Mouse (Mus musculus): ENCODE measurements around the gene Gstcd. TPM values are rescaled to one million over a fixed set of nuclear protein-coding genes. Genes with fewer than 3 reads are reported as not detected.

Gene Gstcd
- total RNA-seq, 1 experiment from 2014 or later, result 6.3 TPM

DNA sequence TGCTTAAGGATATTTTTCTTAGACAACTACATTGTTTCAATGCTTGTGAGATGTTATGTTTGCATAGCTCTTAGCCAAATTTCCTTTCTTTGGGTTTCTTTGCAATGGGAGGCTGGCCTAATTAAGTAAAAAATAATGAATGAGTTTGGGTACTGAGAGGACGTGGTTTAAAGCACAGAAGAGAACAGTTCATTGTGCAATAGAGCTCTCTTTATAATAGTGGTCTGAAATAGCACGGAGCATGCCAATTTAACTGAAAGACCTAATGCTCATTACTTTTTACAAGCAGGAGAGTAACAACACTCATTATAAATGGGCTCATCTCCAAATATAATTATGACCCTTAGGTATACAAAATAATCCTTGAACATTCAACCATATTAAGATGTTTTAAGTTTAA lies 39.8 kb downstream of the Gstcd start:
- ATAC-seq (ENCODE audit: extremely low read depth, insufficient number of reproducible peaks, low FRiP score, poor library complexity, severe bottlenecking), result no peak

DNA sequence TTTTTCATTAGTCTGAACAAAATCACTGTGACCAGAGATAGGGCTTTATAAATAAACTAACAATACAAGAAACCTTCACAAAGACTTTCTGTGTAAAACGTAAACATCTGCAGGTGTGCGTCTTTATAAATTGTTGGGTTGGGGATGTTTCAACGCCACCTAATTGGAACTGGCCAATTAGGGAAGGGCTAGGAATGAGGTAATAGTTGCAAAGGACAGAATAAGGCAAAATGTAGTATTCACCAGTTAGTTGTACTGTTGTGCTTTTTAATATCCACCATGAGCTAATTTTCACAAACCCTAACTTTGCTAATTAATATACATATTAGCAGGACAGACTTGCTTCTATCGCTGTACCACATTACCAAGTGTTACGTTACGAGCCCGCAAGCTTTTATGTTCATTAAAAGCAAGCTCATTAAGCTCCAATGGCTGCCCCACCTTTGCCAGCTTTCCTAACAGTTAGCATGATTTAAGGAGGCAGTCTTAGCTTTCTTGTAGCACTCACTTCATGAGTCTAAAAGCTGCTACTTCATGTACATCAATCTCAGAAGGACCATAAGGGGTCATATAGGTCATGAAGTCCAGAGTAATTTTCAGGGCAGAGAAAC lies 58.6 kb downstream of the Gstcd start:
- ATAC-seq (ENCODE audit: extremely low read depth, insufficient number of reproducible peaks, low FRiP score, poor library complexity, severe bottlenecking), result no peak

DNA sequence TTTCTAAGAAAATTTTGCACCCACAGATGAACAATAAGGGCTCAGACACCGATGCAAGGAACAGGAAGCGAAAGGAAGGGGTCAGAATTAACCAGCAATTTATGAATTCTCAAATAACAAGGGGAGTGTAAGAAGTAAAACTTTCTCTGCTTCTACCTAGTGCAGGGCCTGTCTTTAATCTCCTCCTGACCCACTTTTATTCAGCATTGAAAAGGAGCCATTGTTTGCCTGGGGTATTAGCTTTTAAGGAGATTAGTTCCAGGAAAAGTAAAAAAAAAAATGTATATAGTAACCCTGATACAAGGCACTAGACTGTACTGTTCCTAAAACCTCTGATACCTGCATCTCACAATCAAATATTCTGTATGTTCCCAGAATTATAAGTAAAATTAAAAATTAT lies 64.9 kb downstream of the Gstcd start:
- no peak for ATAC-seq (ENCODE audit: extremely low read depth, insufficient number of reproducible peaks, low FRiP score, poor library complexity, severe bottlenecking)

DNA sequence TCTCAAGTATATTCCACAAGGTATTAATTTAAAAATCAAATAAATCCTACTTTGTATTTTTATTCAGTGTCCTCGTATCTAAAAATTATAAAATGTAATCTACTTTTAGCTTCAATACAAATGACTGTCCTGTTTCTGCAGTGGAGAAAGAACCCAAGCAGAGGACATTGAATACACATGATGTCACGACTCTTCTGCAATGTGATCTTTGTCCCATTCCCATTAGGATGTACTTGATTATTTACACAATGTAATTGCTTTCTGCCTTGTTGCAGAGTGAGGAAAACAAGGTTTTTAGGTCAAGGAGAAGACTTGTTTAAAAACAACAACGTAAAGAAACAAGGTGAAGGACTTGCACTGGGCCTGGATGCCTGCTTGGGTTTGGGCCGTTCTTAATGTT lies 84.6 kb downstream of the Gstcd start:
- no peak for ATAC-seq (ENCODE audit: extremely low read depth, insufficient number of reproducible peaks, low FRiP score, poor library complexity, severe bottlenecking)

DNA sequence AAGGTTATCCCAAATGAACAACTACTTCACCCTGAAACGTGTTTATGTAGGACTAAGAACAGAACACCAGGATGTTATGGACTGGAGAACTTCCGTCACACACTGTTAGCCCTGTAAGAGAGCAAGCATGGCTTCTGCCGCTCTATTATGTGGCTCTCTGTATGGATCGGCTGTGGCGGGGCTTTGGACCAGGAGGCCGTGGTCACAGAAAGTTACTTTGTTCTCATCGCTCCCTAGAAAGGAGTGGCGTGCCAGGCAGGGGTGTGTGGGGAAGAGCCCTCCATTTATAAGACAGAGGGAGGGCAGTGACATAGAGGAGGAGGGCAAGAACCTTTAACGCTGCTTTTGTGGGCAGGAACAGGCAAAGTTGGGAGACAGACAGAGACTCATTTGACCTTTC lies 95.5 kb downstream of the Gstcd start:
- no peak for ATAC-seq (ENCODE audit: extremely low read depth, insufficient number of reproducible peaks, low FRiP score, poor library complexity, severe bottlenecking)

DNA sequence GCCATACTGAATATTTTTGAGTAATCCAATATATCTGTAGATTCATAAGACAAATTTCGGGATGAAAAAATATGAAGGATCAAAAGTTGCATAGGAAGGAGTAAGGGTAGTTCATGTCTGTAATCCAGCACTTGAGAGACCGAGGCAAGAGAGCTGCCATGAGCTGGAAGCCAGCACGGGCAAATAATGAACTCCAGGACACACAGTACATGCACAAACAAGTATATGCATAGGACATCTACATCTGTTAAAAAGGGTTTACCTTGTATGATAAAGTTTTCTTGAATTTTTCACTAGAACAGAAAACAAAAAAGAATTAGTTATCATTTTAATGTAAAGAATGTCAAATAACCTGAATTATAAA lies 95.9 kb downstream of the Gstcd start:
- ATAC-seq (ENCODE audit: extremely low read depth, insufficient number of reproducible peaks, low FRiP score, poor library complexity, severe bottlenecking), result no peak

DNA sequence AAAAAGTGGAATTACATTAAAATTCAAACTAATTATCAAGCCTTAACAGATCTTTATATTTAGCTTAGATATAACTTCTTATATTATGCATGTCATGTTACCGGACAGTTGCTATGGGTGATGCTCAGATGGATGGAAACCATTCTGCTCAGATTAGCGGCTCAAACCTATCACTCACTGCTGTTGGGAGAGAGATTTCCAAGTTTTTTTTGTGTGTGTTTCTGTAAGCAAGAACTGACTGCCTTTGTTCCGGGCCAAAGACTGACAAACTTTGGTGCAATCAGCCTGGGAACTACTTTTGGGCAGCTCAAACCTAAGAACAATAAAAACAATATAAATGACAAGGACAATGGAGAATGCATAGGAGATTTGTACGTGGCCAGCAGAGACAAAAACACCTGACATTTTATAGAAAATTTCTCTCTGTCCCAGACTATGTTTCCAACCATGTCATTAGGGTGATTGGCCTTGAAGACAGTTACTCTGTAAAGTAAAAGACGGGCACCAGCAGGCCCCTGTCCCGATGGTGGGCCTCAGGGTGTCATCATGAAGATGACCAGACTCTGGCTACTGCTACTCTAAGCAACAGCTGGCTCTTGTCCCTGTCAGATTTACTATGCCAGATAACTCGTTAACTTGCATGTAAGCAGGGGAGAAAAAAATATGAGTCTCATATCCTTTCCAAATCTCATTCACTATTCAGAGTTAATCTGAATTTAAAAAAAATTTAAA lies 96.5 kb downstream of the Gstcd start:
- ATAC-seq (ENCODE audit: extremely low read depth, insufficient number of reproducible peaks, low FRiP score, poor library complexity, severe bottlenecking), result no peak

DNA sequence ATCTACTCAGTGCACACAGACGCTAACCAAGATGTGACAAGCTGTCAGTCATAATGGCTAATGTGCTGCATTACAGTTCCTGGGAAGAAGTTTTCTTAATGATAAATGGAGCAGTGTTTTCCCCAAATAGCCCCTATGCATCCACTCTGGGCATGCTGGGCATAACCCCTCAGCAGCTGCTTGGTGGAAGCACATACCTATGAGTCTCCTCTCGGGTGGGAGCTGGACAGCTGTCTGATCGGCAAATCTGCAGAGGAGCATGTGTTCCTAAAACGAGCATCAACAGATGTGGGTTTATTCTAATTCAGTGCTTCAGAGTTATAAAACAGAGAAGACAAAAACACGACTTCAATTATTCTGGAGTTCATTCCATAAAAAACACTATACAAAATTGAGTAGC lies 105.6 kb downstream of the Gstcd start:
- no peak for ATAC-seq (ENCODE audit: extremely low read depth, insufficient number of reproducible peaks, low FRiP score, poor library complexity, severe bottlenecking)

DNA sequence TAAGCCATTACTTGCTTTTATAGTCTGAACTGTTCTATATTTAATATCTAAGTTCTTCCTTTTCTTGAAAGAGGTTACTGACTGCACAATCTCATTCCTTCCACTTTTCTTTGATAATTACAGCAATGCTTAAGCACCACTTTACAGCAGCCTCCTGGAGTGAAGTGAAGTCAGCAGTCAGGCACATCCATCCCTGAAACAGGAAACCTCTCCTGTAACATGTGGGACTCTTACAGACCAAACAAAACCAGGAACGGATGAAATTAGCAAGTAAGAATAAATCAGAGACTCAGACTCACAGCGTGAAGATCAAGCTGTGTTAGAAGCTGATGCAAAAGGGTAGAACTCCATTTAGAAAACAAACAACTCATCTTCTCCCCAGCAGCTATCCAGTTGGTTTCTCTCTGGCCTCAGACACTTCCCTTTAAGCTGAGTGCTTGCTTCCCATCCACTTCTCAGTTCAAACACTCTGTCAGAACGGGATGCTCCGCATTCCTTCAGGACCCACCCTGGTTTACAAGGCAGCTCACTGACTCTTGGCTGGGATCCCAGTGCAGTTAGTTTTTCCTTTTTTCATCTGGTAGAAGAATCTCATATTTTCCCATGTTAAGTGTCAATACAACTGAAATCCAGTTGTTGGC lies 107.9 kb downstream of the Gstcd start:
- ATAC-seq (ENCODE audit: extremely low read depth, insufficient number of reproducible peaks, low FRiP score, poor library complexity, severe bottlenecking), result no peak

DNA sequence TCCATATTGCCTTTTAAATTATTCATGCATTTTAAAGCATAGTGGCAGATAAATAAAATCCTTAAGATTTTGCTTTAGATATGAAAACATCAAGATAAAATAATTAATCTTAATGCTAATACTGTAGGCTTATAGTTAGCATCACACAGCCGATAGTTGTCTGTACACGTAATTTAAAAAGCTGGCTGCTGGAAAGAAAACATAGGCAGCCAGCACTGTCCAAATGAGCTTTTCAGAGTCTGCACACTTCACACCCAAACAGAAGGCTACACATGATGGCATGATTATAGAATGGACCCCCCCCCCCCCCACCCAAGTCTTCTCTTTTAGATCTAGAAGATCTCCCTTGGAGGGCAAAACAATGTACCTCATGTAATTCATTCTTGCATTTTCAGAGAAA lies 109.9 kb downstream of the Gstcd start:
- no peak for ATAC-seq (ENCODE audit: extremely low read depth, insufficient number of reproducible peaks, low FRiP score, poor library complexity, severe bottlenecking)

DNA sequence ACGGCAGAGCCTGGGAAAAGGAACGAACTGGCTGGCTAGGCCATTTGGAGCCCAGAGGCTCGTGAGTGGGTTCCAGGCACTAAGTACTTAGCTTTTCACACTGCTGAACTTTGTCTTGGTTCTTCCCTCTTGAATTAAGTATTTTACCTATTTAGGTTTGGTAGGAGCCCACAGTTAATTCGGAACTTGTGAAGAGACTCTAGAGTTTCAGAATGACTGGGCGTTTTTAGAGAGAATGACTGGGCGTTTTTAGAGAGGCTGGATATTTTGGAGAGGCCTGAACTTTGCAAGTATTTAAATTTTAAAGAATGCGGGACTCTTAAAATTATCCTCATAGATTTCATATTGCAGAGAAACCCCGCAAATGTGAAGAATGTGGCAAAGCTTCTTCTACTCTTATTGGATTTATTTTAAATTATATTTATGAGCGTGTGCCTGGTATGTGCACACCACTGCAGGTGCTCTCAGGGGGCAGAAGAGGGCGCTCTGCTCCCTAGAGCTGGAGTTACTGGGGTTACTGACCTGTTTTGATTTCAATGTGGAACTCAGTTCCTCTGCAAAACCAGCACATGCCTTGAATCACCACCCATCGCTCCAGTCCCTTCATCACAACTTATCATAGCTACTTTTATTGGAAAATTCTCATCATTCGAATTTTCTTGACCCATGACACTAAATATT lies 111.9 kb downstream of the Gstcd start:
- ATAC-seq (ENCODE audit: extremely low read depth, insufficient number of reproducible peaks, low FRiP score, poor library complexity, severe bottlenecking), result no peak

DNA sequence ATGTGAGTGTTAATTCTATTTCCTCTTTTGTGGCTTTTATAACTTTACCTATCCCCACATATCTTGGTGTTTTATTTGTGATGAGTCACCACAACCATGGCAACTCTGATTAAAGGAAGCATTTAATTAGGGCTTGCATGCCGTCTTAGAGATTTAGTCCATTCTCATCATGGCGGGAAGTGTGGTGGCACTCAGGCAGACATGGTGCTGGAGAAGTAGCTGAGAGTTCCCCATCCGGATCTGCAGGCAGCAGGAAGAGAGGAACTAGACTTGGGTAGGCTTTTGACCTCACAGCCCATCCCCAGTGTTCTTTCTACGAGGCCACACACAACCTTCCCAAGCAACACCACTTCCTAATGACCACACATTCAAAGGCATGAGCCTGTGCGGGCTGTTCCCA lies 125.6 kb downstream of the Gstcd start:
- no peak for ATAC-seq (ENCODE audit: extremely low read depth, insufficient number of reproducible peaks, low FRiP score, poor library complexity, severe bottlenecking)

DNA sequence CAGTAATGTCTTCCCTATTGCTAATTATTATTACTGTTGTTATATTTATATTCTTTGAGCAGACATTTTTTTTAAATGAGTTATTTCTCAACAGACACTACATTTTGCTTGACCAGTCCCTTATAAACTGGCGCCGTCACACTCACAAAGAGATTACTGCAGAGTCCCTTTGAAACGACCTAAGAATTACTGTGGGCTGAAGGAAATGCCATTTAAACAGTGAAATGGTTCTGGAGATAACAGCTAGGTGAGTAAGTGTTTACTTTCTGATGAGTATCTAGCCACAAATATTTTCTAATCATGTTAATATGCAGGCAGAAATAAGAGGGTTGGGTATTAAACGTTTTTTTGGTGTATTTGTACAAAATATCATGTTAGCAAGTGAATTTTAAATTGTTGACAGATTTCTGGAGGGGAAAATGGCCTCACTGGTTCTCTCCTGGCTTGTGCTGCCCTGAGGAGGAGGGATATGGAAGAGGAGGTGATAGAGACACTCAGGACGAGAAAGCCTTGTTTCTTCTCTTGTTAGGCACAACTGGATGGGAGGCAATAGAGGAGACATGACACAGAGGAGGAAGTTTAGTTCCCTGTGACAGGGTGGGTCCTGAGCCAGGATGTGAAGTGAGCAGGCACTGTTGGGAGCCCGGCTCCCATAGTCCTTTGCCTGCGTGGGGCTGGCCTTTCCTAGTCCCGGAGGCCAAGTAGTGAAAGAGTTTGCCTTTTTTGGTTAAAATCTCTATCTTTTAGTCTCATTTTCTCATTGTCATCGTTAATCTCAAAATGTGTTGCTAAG lies 126.9 kb downstream of the Gstcd start:
- ATAC-seq (ENCODE audit: extremely low read depth, insufficient number of reproducible peaks, low FRiP score, poor library complexity, severe bottlenecking), result no peak

DNA sequence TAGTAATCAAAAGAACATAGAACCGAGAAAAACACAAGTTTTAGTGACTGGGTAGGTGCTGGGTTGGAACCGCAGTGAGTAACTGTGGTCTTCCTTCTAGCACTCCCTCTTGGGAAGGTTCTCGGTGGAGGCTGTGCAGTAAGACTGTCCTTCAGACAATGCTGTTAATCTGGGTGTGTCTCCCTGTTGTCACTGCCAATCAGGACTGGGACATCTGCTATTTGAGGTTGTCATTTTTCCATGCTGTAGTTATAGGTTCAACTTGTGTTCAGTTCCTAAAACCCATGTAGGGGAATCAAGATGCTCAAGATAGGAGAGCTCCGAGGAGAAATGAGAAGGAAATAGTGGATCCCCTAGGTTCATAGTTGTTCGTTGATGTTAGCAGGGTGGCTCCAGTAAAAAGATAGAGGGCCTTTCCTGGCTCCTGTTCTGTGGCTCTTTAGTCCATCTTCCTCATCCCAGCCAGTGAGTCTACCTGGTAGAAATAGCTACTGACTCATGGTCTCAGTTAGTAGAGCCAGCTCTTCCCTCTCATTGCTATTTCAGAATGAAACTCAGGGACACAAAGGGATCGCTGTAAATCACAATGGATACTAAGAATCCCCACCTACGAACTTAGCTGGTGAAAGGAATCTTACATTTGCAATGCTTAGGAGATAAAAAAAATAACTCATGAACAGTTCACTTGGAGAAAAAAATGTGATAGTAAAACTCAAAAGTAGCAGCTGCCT lies 129.0 kb downstream of the Gstcd start:
- no peak for ATAC-seq (ENCODE audit: extremely low read depth, insufficient number of reproducible peaks, low FRiP score, poor library complexity, severe bottlenecking)

DNA sequence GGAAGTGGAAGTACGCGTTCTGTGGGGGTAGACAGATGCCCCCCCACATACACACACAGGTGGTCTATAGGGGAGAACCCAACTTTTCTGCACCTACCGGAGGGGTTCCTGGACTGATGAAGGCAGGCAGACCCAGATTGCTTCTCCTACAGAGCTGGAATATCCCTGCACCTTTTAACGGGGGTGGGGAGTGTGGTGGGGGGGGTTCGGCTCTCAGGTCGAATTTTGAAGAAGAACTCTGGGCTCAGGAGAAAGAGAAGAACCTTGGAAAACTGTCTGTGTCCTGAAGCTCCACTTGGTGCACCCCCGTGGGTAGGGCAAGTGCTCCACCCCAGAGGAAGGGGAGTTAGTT lies 141.3 kb downstream of the Gstcd start:
- no peak for ATAC-seq (ENCODE audit: extremely low read depth, insufficient number of reproducible peaks, low FRiP score, poor library complexity, severe bottlenecking)

DNA sequence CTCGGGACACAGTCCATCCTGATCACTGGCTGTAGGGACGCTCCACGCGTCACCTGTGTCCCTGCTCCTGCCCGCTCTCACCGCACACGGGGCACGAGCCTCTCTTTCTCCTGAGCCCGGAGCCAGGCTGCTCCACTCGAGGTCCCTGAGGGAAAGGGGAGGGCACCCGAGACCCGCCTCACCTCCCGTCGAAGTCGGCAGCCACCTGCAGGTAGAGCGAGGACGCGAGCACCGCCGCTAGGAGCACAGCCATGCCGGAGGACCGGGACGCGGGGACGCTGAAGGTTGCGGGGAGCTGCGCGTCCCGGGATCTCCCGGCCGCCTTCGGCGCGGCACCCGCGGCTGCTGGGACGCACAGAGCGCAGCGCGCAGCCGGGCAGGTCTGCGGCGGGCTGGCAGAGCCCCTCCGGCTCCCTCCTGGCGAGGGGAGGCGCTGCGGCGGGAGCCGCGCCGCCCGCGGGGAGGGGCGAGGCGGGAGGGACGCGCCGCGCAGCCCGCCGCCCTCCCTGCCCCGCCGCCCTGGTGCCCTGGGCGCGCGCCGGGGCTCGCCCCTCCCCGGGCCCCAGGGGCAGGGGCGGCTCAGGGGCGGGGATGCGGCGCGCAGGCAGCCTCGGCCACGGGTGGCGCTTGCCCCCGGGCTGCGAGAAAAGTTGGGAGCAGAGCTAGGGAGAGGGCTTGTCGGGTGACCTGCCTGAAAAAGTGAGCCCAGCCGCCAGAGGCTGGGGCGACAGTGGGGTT lies 141.9 kb downstream of the Gstcd start, which contains the start of gene Npnt:
Gene Npnt (minus strand): TSS at position 501 of the 738 bp plus-strand sequence.
- ATAC-seq (ENCODE audit: extremely low read depth, insufficient number of reproducible peaks, low FRiP score, poor library complexity, severe bottlenecking), result 0 out of 2 replicates have a peak, but pooled peaks have one; percentile 16

DNA sequence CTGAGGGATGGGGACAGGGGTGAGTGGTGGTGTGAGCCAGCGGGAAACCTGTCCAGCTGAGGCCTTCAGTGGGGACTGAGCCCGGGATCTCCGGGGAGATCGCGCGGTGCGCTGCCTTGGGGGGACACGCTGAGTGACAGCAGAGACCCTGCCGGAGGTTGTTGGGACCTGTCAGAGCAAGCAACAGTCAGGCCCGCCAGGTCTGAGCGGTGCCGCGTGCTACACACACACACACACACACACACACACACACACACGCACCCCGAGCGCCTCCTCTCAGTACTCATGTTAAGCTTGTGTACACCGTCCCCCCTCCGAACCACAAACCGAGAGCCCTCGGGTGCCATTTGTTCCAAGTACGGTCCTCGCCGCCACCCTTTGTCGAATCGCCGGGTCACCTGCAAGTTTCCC lies 142.4 kb downstream of the Gstcd start:
- ATAC-seq (ENCODE audit: extremely low read depth, insufficient number of reproducible peaks, low FRiP score, poor library complexity, severe bottlenecking), result no peak

DNA sequence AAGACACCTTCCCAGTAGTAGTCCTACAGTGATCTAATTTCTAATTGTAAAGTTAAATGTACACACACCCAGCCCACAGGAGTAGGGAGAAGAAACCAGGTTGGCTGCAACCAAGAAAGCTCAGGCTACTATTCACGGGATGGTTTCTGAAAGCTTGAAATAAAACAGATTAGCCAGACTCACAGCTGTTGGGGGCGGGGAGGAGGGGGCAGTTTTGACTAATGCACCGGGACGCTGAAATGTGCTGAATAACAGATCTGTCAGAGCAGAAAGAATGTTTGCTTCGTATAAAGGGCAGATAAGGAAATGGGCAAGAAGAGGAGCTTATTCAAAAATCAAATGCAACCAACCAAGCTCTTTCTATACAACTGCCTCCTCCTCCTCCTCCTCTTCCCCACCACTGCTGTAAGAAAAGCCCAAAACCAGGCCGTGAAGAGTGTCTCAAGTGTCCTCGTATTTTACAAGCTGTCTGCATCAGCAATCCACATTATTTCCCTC lies 143.5 kb downstream of the Gstcd start:
- ATAC-seq (ENCODE audit: extremely low read depth, insufficient number of reproducible peaks, low FRiP score, poor library complexity, severe bottlenecking), result no peak

Data from neutrophil, adult 5-6 weeks (primary cell).